Mouse (Mus musculus) MEL (cell line): ENCODE measurements around the gene Psmd9.

Experiments used
- BHLHE40 ChIP-seq: IDR thresholded peaks from 2 replicates; pipeline ENCODE4 v1.6.1; 2012; ENCODE audit warnings: low read depth, mild to moderate bottlenecking, inconsistent platforms, low read length, improper control_type of control experiment, borderline replicate concordance
- CHD2 ChIP-seq: IDR thresholded peaks from 2 replicates; pipeline ENCODE4 v1.6.1; 2011; ENCODE audit warnings: low read length, improper control_type of control experiment
- CTCF ChIP-seq, 3 experiments: IDR thresholded peaks in 2 of 3; conservative IDR thresholded peaks in 1 of 3; 2 replicates each; pipeline ENCODE4 v1.5.1; 2011 to 2012; ENCODE audit warnings: low read length in 3 of 3, low read depth in 2 of 3, mild to moderate bottlenecking in 2 of 3, improper control_type of control experiment in 1 of 3, inconsistent platforms in 1 of 3, mixed read lengths in 1 of 3, moderate library complexity in 1 of 3; ENCODE audit not compliant: control insufficient read depth in 1 of 3, insufficient read depth in 1 of 3, poor library complexity in 1 of 3, severe bottlenecking in 1 of 3
- EP300 ChIP-seq, 2 experiments: IDR thresholded peaks; 2 replicates each; pipeline ENCODE4 v1.6.1; 2011; ENCODE audit warnings: improper control_type of control experiment in 2 of 2, low read length in 2 of 2, low read depth in 1 of 2, mild to moderate bottlenecking in 1 of 2
- MAFK ChIP-seq: IDR thresholded peaks from 2 replicates; pipeline ENCODE4 v1.6.1; 2011; ENCODE audit warnings: low read depth, mild to moderate bottlenecking, low read length, improper control_type of control experiment, borderline replicate concordance
- MAX ChIP-seq: IDR thresholded peaks from 2 replicates; pipeline ENCODE4 v1.6.1; 2011; ENCODE audit warnings: low read length, improper control_type of control experiment
- MAZ ChIP-seq: IDR thresholded peaks from 2 replicates; pipeline ENCODE4 v1.6.1; 2012; ENCODE audit warnings: low read depth, mild to moderate bottlenecking, inconsistent platforms, low read length, improper control_type of control experiment
- NELFE ChIP-seq: IDR thresholded peaks from 2 replicates; pipeline ENCODE4 v1.6.1; 2011; ENCODE audit warnings: low read depth, low read length, improper control_type of control experiment
- SMC3 ChIP-seq: IDR thresholded peaks from 2 replicates; pipeline ENCODE4 v1.6.1; 2011; ENCODE audit warnings: low read depth, low read length, improper control_type of control experiment
- TBP ChIP-seq: IDR thresholded peaks from 2 replicates; pipeline ENCODE4 v1.8.0; 2011; ENCODE audit warnings: low read depth, low read length, improper control_type of control experiment
- TCF12 ChIP-seq: IDR thresholded peaks from 2 replicates; pipeline ENCODE4 v1.6.1; 2014; ENCODE audit warnings: low read depth, mild to moderate bottlenecking, inconsistent platforms, low read length, improper control_type of control experiment, moderate library complexity
- USF1 ChIP-seq: IDR thresholded peaks from 2 replicates; pipeline ENCODE4 v1.6.1; 2014; ENCODE audit warnings: low read depth, mild to moderate bottlenecking, inconsistent platforms, low read length, improper control_type of control experiment, moderate library complexity
- ZMIZ1 ChIP-seq: IDR thresholded peaks from 2 replicates; pipeline ENCODE4 v1.6.1; 2012; ENCODE audit warnings: low read depth, mild to moderate bottlenecking, inconsistent platforms, low read length, improper control_type of control experiment, moderate library complexity
- ZNF384 ChIP-seq: IDR thresholded peaks from 2 replicates; pipeline ENCODE4 v1.6.1; 2012; ENCODE audit warnings: low read depth, mild to moderate bottlenecking, inconsistent platforms, low read length, improper control_type of control experiment

GRCm38 (mm10) chr5:123281336-123282136 is 112.3 kb downstream of the Psmd9 start:
- no peak for TF ChIP-seq EP300 (IDR thresholded peaks at IDR 0.05; ENCODE audit: low read depth in 1 of 2, low read length in 2 of 2)
- no peak for TF ChIP-seq MAFK
- no peak for TF ChIP-seq BHLHE40
- no peak for TF ChIP-seq CTCF (IDR thresholded peaks at IDR 0.05 in 2 of 3, conservative IDR thresholded peaks at IDR 0.05 in 1 of 3; ENCODE audit: control insufficient read depth in 1 of 3, insufficient read depth in 1 of 3, low read depth in 2 of 3, low read length in 3 of 3, poor library complexity in 1 of 3, severe bottlenecking in 1 of 3)
- TF ChIP-seq MAZ, result no peak
- TF ChIP-seq TBP, result no peak
- no peak for TF ChIP-seq ZNF384
- no peak for TF ChIP-seq NELFE
- no peak for TF ChIP-seq ZMIZ1
- no peak for TF ChIP-seq USF1
- no peak for TF ChIP-seq TCF12
- TF ChIP-seq SMC3, result no peak
- TF ChIP-seq CHD2, result no peak
- no peak for TF ChIP-seq MAX
